Mouse (Mus musculus): ENCODE data around the gene Acsl5.

DNA sequence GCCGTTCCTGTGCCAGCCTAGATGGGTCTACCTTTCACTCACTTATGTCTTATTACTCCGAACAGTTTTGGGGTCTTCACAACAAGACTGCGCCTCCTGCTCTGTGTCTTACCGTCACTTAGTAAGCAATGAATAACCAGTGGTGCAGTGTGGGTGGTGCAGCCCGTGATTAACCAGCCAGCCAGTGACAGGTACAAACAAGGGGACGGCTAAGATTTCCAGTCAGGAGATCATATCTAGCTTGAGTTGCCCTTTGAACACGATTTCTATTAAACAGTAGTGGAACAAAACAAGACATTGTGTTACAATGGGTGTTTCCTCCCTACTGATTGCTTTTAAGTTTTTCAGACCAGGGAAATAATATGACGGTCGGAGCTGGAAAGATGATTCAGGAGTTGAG is 91.5 kb downstream of the Acsl5 start:
- TF ChIP-seq CTCF (IDR thresholded peaks at IDR 0.05; ENCODE audit: low read depth) (no peak), EP300 (optimal IDR thresholded peaks at IDR 0.05) (no peak)
